Mouse (Mus musculus) hindbrain, embryonic 16.5 days (tissue): ENCODE results near the gene Aldh3b1. TPM values are rescaled to one million over a fixed set of nuclear protein-coding genes. Genes with fewer than 3 reads are reported as not detected.

Experiments used
- ATAC-seq: fragments of 200-750 bp; cut with Nextera tagmentation; 2 replicates; pipeline ENCODE4 v1.8.0; 2017; ENCODE audit warnings: moderate TSS enrichment, moderate library complexity
- H3K27ac ChIP-seq: fragments of 300-500 bp; sonication (generic); 2 replicates; pipeline ENCODE4 v1.5.1; 2014; ENCODE audit warnings: low read depth, mild to moderate bottlenecking, control low read depth, low read length, moderate library complexity
- H3K27me3 ChIP-seq: fragments of 300-500 bp; sonication (generic); replicated peaks from 2 replicates; pipeline ENCODE4 v1.6.1; 2014; ENCODE audit warnings: low read length; ENCODE audit not compliant: control insufficient read depth, insufficient read depth
- H3K36me3 ChIP-seq: fragments of 300-500 bp; sonication (generic); 2 replicates; pipeline ENCODE4 v1.6.1; 2014; ENCODE audit warnings: mild to moderate bottlenecking, low read length, moderate library complexity, mixed read lengths; ENCODE audit not compliant: control insufficient read depth, insufficient read depth
- H3K4me1 ChIP-seq: fragments of 300-500 bp; sonication (generic); 2 replicates; pipeline ENCODE4 v1.6.1; 2014; ENCODE audit warnings: low read depth, low read length; ENCODE audit not compliant: control insufficient read depth, insufficient read depth
- H3K4me2 ChIP-seq: fragments of 300-500 bp; sonication (generic); 2 replicates; pipeline ENCODE4 v1.6.1; 2014; ENCODE audit warnings: mild to moderate bottlenecking, low read length, control low read depth, moderate library complexity
- H3K4me3 ChIP-seq: fragments of 300-500 bp; sonication (generic); 2 replicates; pipeline ENCODE4 v1.5.1; 2014; ENCODE audit warnings: mild to moderate bottlenecking, low read length, control low read depth, moderate library complexity
- H3K9ac ChIP-seq: fragments of 300-500 bp; sonication (generic); 2 replicates; pipeline ENCODE4 v1.6.1; 2014; ENCODE audit warnings: low read depth, mild to moderate bottlenecking, control low read depth, low read length, moderate library complexity
- H3K9me3 ChIP-seq: fragments of 300-500 bp; sonication (generic); 2 replicates; pipeline ENCODE4 v1.6.1; 2014; ENCODE audit warnings: mild to moderate bottlenecking, low read length, moderate library complexity; ENCODE audit not compliant: control insufficient read depth
- WGBS: fragments of 180-500 bp; shearing (Covaris S2); extraction: QIAGEN DNeasy Blood & Tissue Kit; methylation state at CpG from one replicate; pipeline ENCODE4 v1.1.7; 2014; 5-methylcytosine and 5-hydroxymethylcytosine counted together
- polyA plus RNA-seq: library from polyadenylated mRNA; unstranded; fragments of >200 nt; fragmentation: Nextera tagmentation; extraction: Ambion mirVana; gene quantifications from 2 replicates; pipeline ENCODE4 v1.2.1, GENCODE M21; 2015

Gene Aldh3b1
- polyA plus RNA-seq, 1 experiment from 2014 or later = 3.1 TPM

GRCm38 (mm10) chr19:3897557-3897956 is 32.1 kb downstream of the Aldh3b1 start:
- Histone ChIP-seq H3K9me3 (no peaks in the 10 kb centered on the region), H3K27me3 (no peaks in the 10 kb centered on the region), H3K27ac (no peak overlapping the region), H3K4me1 (peaks cover 3% of the 10 kb centered on the region), H3K9ac (no peak overlapping the region), H3K4me3 (no peak overlapping the region), H3K36me3 (peaks cover 25% of the 10 kb centered on the region), H3K4me2 (no peak overlapping the region)
- no peak for ATAC-seq
- 88% methylated on average over 5 of the region's 5 CpGs for WGBS

GRCm38 (mm10) chr19:3896208-3896607 is 33.4 kb downstream of the Aldh3b1 start:
- no peak overlapping the region for H3K4me2 ChIP-seq
- 92% methylated on average over 10 of the region's 10 CpGs for WGBS
- peak overlapping the region; percentile 74 for H3K27ac ChIP-seq
- no peaks in the 10 kb centered on the region for H3K9me3 ChIP-seq
- H3K4me3 ChIP-seq = no peak overlapping the region
- H3K36me3 ChIP-seq = peaks cover 26% of the 10 kb centered on the region
- peaks cover 3% of the 10 kb centered on the region for H3K4me1 ChIP-seq
- H3K27me3 ChIP-seq = no peaks in the 10 kb centered on the region
- no peak overlapping the region for H3K9ac ChIP-seq
- ATAC-seq = no peak

- H3K9ac ChIP-seq = no peak overlapping the region
- 9% methylated on average over 3 of the region's 3 CpGs for WGBS
Measured at GRCm38 (mm10) chr19:3895171-3895631, 34.4 kb downstream of the Aldh3b1 start.

GRCm38 (mm10) chr19:3894294-3894693 is 35.3 kb downstream of the Aldh3b1 start:
- no peak overlapping the region for H3K9ac ChIP-seq
- peaks cover 31% of the 10 kb centered on the region for H3K36me3 ChIP-seq
- no peaks in the 10 kb centered on the region for H3K27me3 ChIP-seq
- no peak for ATAC-seq
- no peak overlapping the region for H3K4me3 ChIP-seq
- H3K4me1 ChIP-seq = peaks cover 3% of the 10 kb centered on the region
- no peaks in the 10 kb centered on the region for H3K9me3 ChIP-seq
- 92% methylated on average over 2 of the region's 2 CpGs for WGBS
- no peak overlapping the region for H3K4me2 ChIP-seq
- H3K27ac ChIP-seq = peak overlapping the region; percentile 60; the same call in 1 of the 2 replicates

More at GRCm38 (mm10) chr19:3895171-3895631, 34.4 kb downstream of the Aldh3b1 start:
- Histone ChIP-seq H3K4me3 (no peak overlapping the region), H3K36me3 (peaks cover 31% of the 10 kb centered on the region), H3K4me1 (peaks cover 3% of the 10 kb centered on the region), H3K4me2 (no peak overlapping the region), H3K27me3 (no peaks in the 10 kb centered on the region), H3K9me3 (no peaks in the 10 kb centered on the region), H3K27ac (peak overlapping the region; percentile 74; the same call in 1 of the 2 replicates)
- ATAC-seq = peak; percentile 91

- Histone ChIP-seq H3K9me3 (no peaks in the 10 kb centered on the region), H3K36me3 (peaks cover 33% of the 10 kb centered on the region), H3K4me1 (peaks cover 3% of the 10 kb centered on the region), H3K27me3 (no peaks in the 10 kb centered on the region), H3K4me2 (no peak overlapping the region), H3K27ac (no peak overlapping the region), H3K9ac (no peak overlapping the region), H3K4me3 (no peak overlapping the region)
- ATAC-seq = no peak
- 89% methylated on average over 4 of the region's 4 CpGs for WGBS
Measured at GRCm38 (mm10) chr19:3893545-3894116, 36.0 kb downstream of the Aldh3b1 start.

- H3K27ac ChIP-seq = no peak overlapping the region
- H3K27me3 ChIP-seq = no peaks in the 10 kb centered on the region
- no peaks in the 10 kb centered on the region for H3K9me3 ChIP-seq
- WGBS = 87% methylated on average over 8 of the region's 8 CpGs
- H3K36me3 ChIP-seq = peaks cover 36% of the 10 kb centered on the region
- no peak overlapping the region for H3K9ac ChIP-seq
- H3K4me3 ChIP-seq = no peak overlapping the region
- peaks cover 3% of the 10 kb centered on the region; the same call in 1 of the 2 replicates for H3K4me1 ChIP-seq
- no peak for ATAC-seq
- H3K4me2 ChIP-seq = no peak overlapping the region
Measured at GRCm38 (mm10) chr19:3890181-3890580, 39.4 kb downstream of the Aldh3b1 start.

GRCm38 (mm10) chr19:3889096-3889495 is 40.5 kb downstream of the Aldh3b1 start:
- H3K4me3 ChIP-seq = no peak overlapping the region
- H3K4me1 ChIP-seq = no peaks in the 10 kb centered on the region
- 88% methylated on average over 5 of the region's 5 CpGs for WGBS
- H3K4me2 ChIP-seq = no peak overlapping the region
- no peaks in the 10 kb centered on the region for H3K27me3 ChIP-seq
- no peak for ATAC-seq
- no peak overlapping the region for H3K9ac ChIP-seq
- H3K36me3 ChIP-seq = peaks cover 27% of the 10 kb centered on the region
- no peaks in the 10 kb centered on the region for H3K9me3 ChIP-seq
- no peak overlapping the region for H3K27ac ChIP-seq

- H3K36me3 ChIP-seq = peaks cover 8% of the 10 kb centered on the region; the same call in 1 of the 2 replicates
- WGBS = 84% methylated on average over 6 of the region's 6 CpGs
- no peak overlapping the region for H3K4me3 ChIP-seq
- no peaks in the 10 kb centered on the region for H3K4me1 ChIP-seq
- no peak overlapping the region for H3K27ac ChIP-seq
- H3K9me3 ChIP-seq = no peaks in the 10 kb centered on the region
- H3K27me3 ChIP-seq = no peaks in the 10 kb centered on the region
- no peak overlapping the region for H3K9ac ChIP-seq
- no peak overlapping the region for H3K4me2 ChIP-seq
- ATAC-seq = no peak
Measured at GRCm38 (mm10) chr19:3884325-3884990, 45.1 kb downstream of the Aldh3b1 start.

GRCm38 (mm10) chr19:3882214-3882613 is 47.4 kb downstream of the Aldh3b1 start:
- no peak overlapping the region for H3K4me3 ChIP-seq
- H3K9me3 ChIP-seq = no peaks in the 10 kb centered on the region
- no peak overlapping the region for H3K9ac ChIP-seq
- H3K27me3 ChIP-seq = no peaks in the 10 kb centered on the region
- H3K4me1 ChIP-seq = no peaks in the 10 kb centered on the region
- ATAC-seq = no peak
- WGBS = 75% methylated on average over 4 of the region's 4 CpGs
- H3K27ac ChIP-seq = no peak overlapping the region
- no peak overlapping the region for H3K4me2 ChIP-seq
- H3K36me3 ChIP-seq = peaks cover 6% of the 10 kb centered on the region; the same call in 1 of the 2 replicates
